Mouse (Mus musculus) midbrain, embryonic 16.5 days (tissue): ENCODE data around the gene Tdp1. TPM values are rescaled to one million over a fixed set of nuclear protein-coding genes. Genes with fewer than 3 reads are reported as not detected.
"Not testable (repeated sequence)": the region's sequence is repeated elsewhere in the genome, so short reads cannot be mapped to it uniquely, and the experiment has no call there.

Source experiments
- ATAC-seq: fragments of 200-750 bp; cut with Nextera tagmentation; 2 replicates; pipeline ENCODE4 v1.8.0; 2017; ENCODE audit warnings: moderate TSS enrichment
- H3K27ac ChIP-seq: fragments of 300-500 bp; sonication (generic); 2 replicates; pipeline ENCODE4 v1.5.1; 2014; ENCODE audit warnings: mild to moderate bottlenecking, low read length, mixed read lengths
- H3K27me3 ChIP-seq: fragments of 300-500 bp; sonication (generic); 2 replicates; pipeline ENCODE4 v1.6.1; 2014; ENCODE audit warnings: low read depth, low read length, mixed read lengths; ENCODE audit not compliant: control insufficient read depth, insufficient read depth
- H3K36me3 ChIP-seq: fragments of 300-500 bp; sonication (generic); 2 replicates; pipeline ENCODE4 v1.6.1; 2014; ENCODE audit warnings: mild to moderate bottlenecking, low read length, moderate library complexity, mixed read lengths; ENCODE audit not compliant: control insufficient read depth, insufficient read depth
- H3K4me1 ChIP-seq: fragments of 300-500 bp; sonication (generic); 2 replicates; pipeline ENCODE4 v1.6.1; 2014; ENCODE audit warnings: mild to moderate bottlenecking, low read length, mixed read lengths; ENCODE audit not compliant: control insufficient read depth, insufficient read depth
- H3K4me2 ChIP-seq: fragments of 300-500 bp; sonication (generic); 2 replicates; pipeline ENCODE4 v1.6.1; 2014; ENCODE audit warnings: mild to moderate bottlenecking, low read length, mixed read lengths
- H3K4me3 ChIP-seq: fragments of 300-500 bp; sonication (generic); 2 replicates; pipeline ENCODE4 v1.5.1; 2014; ENCODE audit warnings: low read depth, mild to moderate bottlenecking, low read length, moderate library complexity, mixed read lengths
- H3K9ac ChIP-seq: fragments of 300-500 bp; sonication (generic); 2 replicates; pipeline ENCODE4 v1.6.1; 2014; ENCODE audit warnings: low read depth, low read length, mixed read lengths
- H3K9me3 ChIP-seq: fragments of 300-500 bp; sonication (generic); replicated peaks from 2 replicates; pipeline ENCODE4 v1.6.1; 2014; ENCODE audit warnings: mild to moderate bottlenecking, low read length, mixed read lengths; ENCODE audit not compliant: control insufficient read depth, poor library complexity, severe bottlenecking
- WGBS: fragments of 180-500 bp; shearing (Covaris S2); extraction: QIAGEN DNeasy Blood & Tissue Kit; methylation state at CpG from one replicate; pipeline ENCODE4 v1.1.7; 2014; 5-methylcytosine and 5-hydroxymethylcytosine counted together
- polyA plus RNA-seq: library from polyadenylated mRNA; unstranded; fragments of >200 nt; fragmentation: Nextera tagmentation; extraction: Ambion mirVana; gene quantifications from 2 replicates; pipeline ENCODE4 v1.2.1, GENCODE M21; 2015

Gene Tdp1
- polyA plus RNA-seq, 1 experiment from 2014 or later = 49.6 TPM

- not testable (repeated sequence) for H3K9me3 ChIP-seq, H3K4me2 ChIP-seq, H3K36me3 ChIP-seq, H3K4me3 ChIP-seq, ATAC-seq, H3K4me1 ChIP-seq, H3K9ac ChIP-seq, H3K27ac ChIP-seq
- H3K27me3 ChIP-seq = peaks cover 30% of the 10 kb centered on the region
- 77% methylated on average over 7 of the region's 7 CpGs for WGBS
These were observed 87.0 kb downstream of the Tdp1 start for GRCm38 (mm10) chr12:99971205-99971894.

GRCm38 (mm10) chr12:99972825-99973224 is 88.5 kb downstream of the Tdp1 start:
- H3K9ac ChIP-seq = no peak overlapping the region
- H3K36me3 ChIP-seq = no peaks in the 10 kb centered on the region
- no peaks in the 10 kb centered on the region for H3K4me1 ChIP-seq
- peaks cover 15% of the 10 kb centered on the region for H3K27me3 ChIP-seq
- no peak overlapping the region for H3K4me2 ChIP-seq
- H3K27ac ChIP-seq = no peak overlapping the region
- 71% methylated on average over 7 of the region's 7 CpGs for WGBS
- H3K9me3 ChIP-seq = no peaks in the 10 kb centered on the region
- no peak overlapping the region for H3K4me3 ChIP-seq
- ATAC-seq = no peak

- no peaks in the 10 kb centered on the region for H3K36me3 ChIP-seq
- 72% methylated on average over 1 of the region's 1 CpGs for WGBS
- no peak for ATAC-seq
These were observed 89.3 kb downstream of the Tdp1 start for GRCm38 (mm10) chr12:99973659-99974058.

GRCm38 (mm10) chr12:99979541-99979940 is 95.2 kb downstream of the Tdp1 start:
- Histone ChIP-seq H3K9ac (no peak overlapping the region), H3K27ac (no peak overlapping the region), H3K4me3 (no peak overlapping the region), H3K9me3 (no peaks in the 10 kb centered on the region), H3K36me3 (no peaks in the 10 kb centered on the region), H3K4me2 (no peak overlapping the region), H3K27me3 (no peaks in the 10 kb centered on the region), H3K4me1 (no peaks in the 10 kb centered on the region)
- 91% methylated on average over 4 of the region's 4 CpGs for WGBS
- ATAC-seq = no peak

More at GRCm38 (mm10) chr12:99973659-99974058, 89.3 kb downstream of the Tdp1 start:
- Histone ChIP-seq H3K27me3 (peaks cover 10% of the 10 kb centered on the region), H3K9ac (no peak overlapping the region), H3K27ac (no peak overlapping the region), H3K4me3 (no peak overlapping the region), H3K9me3 (no peaks in the 10 kb centered on the region), H3K4me1 (no peaks in the 10 kb centered on the region), H3K4me2 (no peak overlapping the region)

GRCm38 (mm10) chr12:99986797-99987196 is 102.5 kb downstream of the Tdp1 start:
- H3K36me3 ChIP-seq = no peaks in the 10 kb centered on the region
- no peaks in the 10 kb centered on the region for H3K4me1 ChIP-seq
- H3K4me2 ChIP-seq = no peak overlapping the region
- H3K27ac ChIP-seq = no peak overlapping the region
- H3K4me3 ChIP-seq = no peak overlapping the region
- no peaks in the 10 kb centered on the region for H3K27me3 ChIP-seq
- H3K9ac ChIP-seq = no peak overlapping the region
- ATAC-seq = no peak
- H3K9me3 ChIP-seq = no peaks in the 10 kb centered on the region; the same call in 1 of the 2 replicates
- 94% methylated on average over 5 of the region's 5 CpGs for WGBS

GRCm38 (mm10) chr12:99988144-99988543 is 103.8 kb downstream of the Tdp1 start:
- Histone ChIP-seq H3K9ac (no peak overlapping the region), H3K27ac (no peak overlapping the region), H3K27me3 (no peaks in the 10 kb centered on the region), H3K9me3 (no peaks in the 10 kb centered on the region; the same call in 1 of the 2 replicates), H3K4me1 (no peaks in the 10 kb centered on the region), H3K4me2 (no peak overlapping the region), H3K36me3 (no peaks in the 10 kb centered on the region), H3K4me3 (no peak overlapping the region)
- 86% methylated on average over 2 of the region's 2 CpGs for WGBS
- no peak for ATAC-seq

GRCm38 (mm10) chr12:99992362-99992862 is 108.1 kb downstream of the Tdp1 start:
- no peak for ATAC-seq
- H3K9ac ChIP-seq = no peak overlapping the region
- H3K27ac ChIP-seq = no peak overlapping the region
- H3K4me3 ChIP-seq = no peak overlapping the region
- no peaks in the 10 kb centered on the region for H3K36me3 ChIP-seq
- H3K27me3 ChIP-seq = no peaks in the 10 kb centered on the region
- no peak overlapping the region for H3K4me2 ChIP-seq
- WGBS = 92% methylated on average over 11 of the region's 11 CpGs
- H3K9me3 ChIP-seq = peaks cover 5% of the 10 kb centered on the region; the same call in 1 of the 2 replicates
- H3K4me1 ChIP-seq = no peaks in the 10 kb centered on the region

GRCm38 (mm10) chr12:99993146-99993890 is 109.0 kb downstream of the Tdp1 start:
- no peak for ATAC-seq

GRCm38 (mm10) chr12:99995951-99996350 is 111.6 kb downstream of the Tdp1 start:
- no peak overlapping the region for H3K4me2 ChIP-seq
- H3K36me3 ChIP-seq = no peaks in the 10 kb centered on the region
- H3K27me3 ChIP-seq = no peaks in the 10 kb centered on the region
- H3K9ac ChIP-seq = no peak overlapping the region
- no peaks in the 10 kb centered on the region for H3K4me1 ChIP-seq
- H3K4me3 ChIP-seq = no peak overlapping the region
- no peak overlapping the region for H3K27ac ChIP-seq
- peaks cover 5% of the 10 kb centered on the region; the same call in 1 of the 2 replicates for H3K9me3 ChIP-seq
- WGBS = 92% methylated on average over 5 of the region's 5 CpGs
- ATAC-seq = no peak

More at GRCm38 (mm10) chr12:99993146-99993890, 109.0 kb downstream of the Tdp1 start:
- Histone ChIP-seq H3K9me3 (peaks cover 5% of the 10 kb centered on the region; the same call in 1 of the 2 replicates), H3K4me1 (no peaks in the 10 kb centered on the region), H3K27ac (no peak overlapping the region), H3K4me3 (no peak overlapping the region), H3K36me3 (no peaks in the 10 kb centered on the region), H3K4me2 (no peak overlapping the region), H3K27me3 (no peaks in the 10 kb centered on the region), H3K9ac (no peak overlapping the region)
- WGBS = 74% methylated on average over 10 of the region's 10 CpGs
